Mouse (Mus musculus) kidney, embryonic 15.5 days (tissue): ENCODE measurements around the gene Mbnl2. TPM values are rescaled to one million over a fixed set of nuclear protein-coding genes. Genes with fewer than 3 reads are reported as not detected.
A peak's percentile ranks its signal among the peaks of the same experiment; 100 is the strongest.

Source experiments
- ATAC-seq: fragments of 200-750 bp; cut with Nextera tagmentation; replicated peaks from 2 replicates; pipeline ENCODE4 v1.8.0; 2017; ENCODE audit warnings: moderate TSS enrichment; ENCODE audit not compliant: low FRiP score
- H3K27ac ChIP-seq: fragments of 300-500 bp; sonication (generic); 2 replicates; pipeline ENCODE4 v1.5.1; 2015; ENCODE audit warnings: mild to moderate bottlenecking, inconsistent platforms
- H3K27me3 ChIP-seq: fragments of 300-500 bp; sonication (generic); 2 replicates; pipeline ENCODE4 v1.6.1; 2015; ENCODE audit warnings: inconsistent platforms
- H3K36me3 ChIP-seq: fragments of 300-500 bp; sonication (generic); 2 replicates; pipeline ENCODE4 v1.6.1; 2015; ENCODE audit warnings: inconsistent platforms
- H3K4me1 ChIP-seq: fragments of 300-500 bp; sonication (generic); 2 replicates; pipeline ENCODE4 v1.6.1; 2015; ENCODE audit warnings: inconsistent platforms
- H3K4me2 ChIP-seq: fragments of 300-500 bp; sonication (generic); 2 replicates; pipeline ENCODE4 v1.6.1; 2015; ENCODE audit warnings: moderate library complexity, mild to moderate bottlenecking, inconsistent platforms
- H3K4me3 ChIP-seq: fragments of 300-500 bp; sonication (generic); replicated peaks from 2 replicates; pipeline ENCODE4 v1.5.1; 2015; ENCODE audit warnings: mild to moderate bottlenecking, inconsistent platforms
- H3K9ac ChIP-seq: fragments of 300-500 bp; sonication (generic); 2 replicates; pipeline ENCODE4 v1.6.1; 2015; ENCODE audit warnings: mild to moderate bottlenecking, inconsistent platforms
- H3K9me3 ChIP-seq: fragments of 300-500 bp; sonication (generic); replicated peaks from 2 replicates; pipeline ENCODE4 v1.6.1; 2016; ENCODE audit warnings: inconsistent platforms
- WGBS: fragments of 180-500 bp; shearing (Covaris S2); methylation state at CpG from one replicate; pipeline ENCODE4 v1.1.7; 2015; ENCODE audit warnings: mixed read lengths; 5-methylcytosine and 5-hydroxymethylcytosine counted together
- polyA plus RNA-seq: library from polyadenylated mRNA; unstranded; fragments of >200 nt; fragmentation: Nextera tagmentation; extraction: Ambion mirVana; gene quantifications from 2 replicates; pipeline ENCODE4 v1.2.1, GENCODE M21; 2015

Mbnl2 gene
- polyA plus RNA-seq, 1 experiment from 2014 or later, result 91.7 TPM

DNA sequence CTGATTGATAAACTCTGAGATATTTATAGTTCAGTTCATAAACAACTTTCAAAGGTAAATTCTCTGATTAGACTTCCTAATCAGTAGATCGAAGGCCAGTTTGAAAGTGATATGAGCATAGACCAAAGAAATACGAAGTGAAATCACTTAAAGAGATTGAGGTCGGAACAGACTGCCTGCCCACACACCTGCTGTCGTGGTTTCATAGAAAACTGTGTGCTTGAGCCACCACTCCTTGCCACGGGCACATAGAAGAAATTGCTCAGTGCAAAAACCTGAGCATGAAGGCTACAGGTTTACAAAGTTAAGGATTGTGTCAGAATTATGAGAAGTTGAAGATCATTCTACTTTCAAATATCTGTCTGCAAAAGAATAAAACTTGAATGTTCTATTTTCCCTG lies 153.0 kb downstream of the Mbnl2 start:
- Histone ChIP-seq H3K27me3 (no peaks in the 10 kb centered on the region), H3K9ac (no peak overlapping the region), H3K9me3 (peaks cover 10% of the 10 kb centered on the region; the same call in 1 of the 2 replicates), H3K27ac (no peak overlapping the region), H3K4me3 (no peak overlapping the region), H3K36me3 (peaks cover 56% of the 10 kb centered on the region), H3K4me2 (no peak overlapping the region), H3K4me1 (no peaks in the 10 kb centered on the region)
- WGBS, result 92% methylated on average over 5 of the region's 5 CpGs
- ATAC-seq, result no peak

DNA sequence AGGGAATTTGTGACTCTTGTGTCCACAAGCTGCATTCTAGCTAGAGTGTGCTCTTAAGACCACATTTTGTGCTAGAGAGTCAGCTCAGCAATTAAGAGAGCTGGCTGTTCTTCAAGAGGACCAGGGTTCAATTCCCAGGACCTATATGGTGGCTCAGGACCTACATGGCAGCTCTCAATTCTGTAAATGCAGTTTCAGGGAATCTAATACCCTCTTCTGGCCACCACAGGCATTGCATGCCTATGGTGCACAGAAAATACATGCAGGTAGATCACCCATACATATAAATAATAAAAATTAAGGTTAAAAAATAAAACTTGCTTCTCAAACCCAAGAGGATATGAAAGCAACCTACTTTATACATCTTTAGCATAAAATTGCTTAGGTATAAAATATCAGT lies 157.3 kb downstream of the Mbnl2 start:
- Histone ChIP-seq H3K4me1 (no peaks in the 10 kb centered on the region), H3K4me2 (no peak overlapping the region), H3K4me3 (no peak overlapping the region), H3K27me3 (no peaks in the 10 kb centered on the region), H3K9me3 (no peaks in the 10 kb centered on the region), H3K9ac (no peak overlapping the region), H3K27ac (no peak overlapping the region), H3K36me3 (peaks cover 29% of the 10 kb centered on the region)
- ATAC-seq, result no peak

- no peak for ATAC-seq
- no peak overlapping the region for H3K4me2 ChIP-seq
Observed at GRCm38 (mm10) chr14:120433931-120434398, 158.5 kb downstream of the Mbnl2 start.

DNA sequence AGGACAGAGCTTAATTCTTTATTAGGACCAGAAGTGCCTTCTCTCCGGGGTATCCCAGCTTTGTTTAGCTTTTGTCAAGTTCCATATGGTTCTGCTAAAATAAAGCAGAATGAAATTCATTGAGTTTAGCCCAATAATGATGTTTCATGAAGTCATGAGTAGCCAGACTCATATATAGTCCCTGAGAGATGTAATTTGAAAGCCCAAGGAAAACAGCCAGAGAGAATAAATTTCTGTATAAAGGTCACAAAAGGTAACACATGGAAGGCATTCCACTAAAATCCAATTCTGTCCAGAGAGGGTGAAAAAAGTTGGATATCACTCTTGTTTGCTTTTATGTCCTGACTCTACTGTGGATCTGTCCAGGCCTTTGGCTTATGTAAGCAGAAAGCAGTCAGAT lies 159.4 kb downstream of the Mbnl2 start:
- H3K4me1 ChIP-seq, result no peaks in the 10 kb centered on the region
- H3K36me3 ChIP-seq, result peaks cover 14% of the 10 kb centered on the region; the same call in 1 of the 2 replicates
- H3K4me2 ChIP-seq, result no peak overlapping the region
- H3K9ac ChIP-seq, result no peak overlapping the region
- 77% methylated on average over 1 of the region's 1 CpGs for WGBS
- H3K27ac ChIP-seq, result no peak overlapping the region
- ATAC-seq, result no peak
- H3K9me3 ChIP-seq, result no peaks in the 10 kb centered on the region
- H3K4me3 ChIP-seq, result no peak overlapping the region
- no peaks in the 10 kb centered on the region for H3K27me3 ChIP-seq

More at GRCm38 (mm10) chr14:120433931-120434398, 158.5 kb downstream of the Mbnl2 start:
- Histone ChIP-seq H3K9me3 (no peaks in the 10 kb centered on the region), H3K4me1 (no peaks in the 10 kb centered on the region), H3K4me3 (no peak overlapping the region), H3K27me3 (no peaks in the 10 kb centered on the region), H3K27ac (no peak overlapping the region), H3K36me3 (peaks cover 22% of the 10 kb centered on the region), H3K9ac (no peak overlapping the region)
- WGBS, result 68% methylated on average over 8 of the region's 8 CpGs

DNA sequence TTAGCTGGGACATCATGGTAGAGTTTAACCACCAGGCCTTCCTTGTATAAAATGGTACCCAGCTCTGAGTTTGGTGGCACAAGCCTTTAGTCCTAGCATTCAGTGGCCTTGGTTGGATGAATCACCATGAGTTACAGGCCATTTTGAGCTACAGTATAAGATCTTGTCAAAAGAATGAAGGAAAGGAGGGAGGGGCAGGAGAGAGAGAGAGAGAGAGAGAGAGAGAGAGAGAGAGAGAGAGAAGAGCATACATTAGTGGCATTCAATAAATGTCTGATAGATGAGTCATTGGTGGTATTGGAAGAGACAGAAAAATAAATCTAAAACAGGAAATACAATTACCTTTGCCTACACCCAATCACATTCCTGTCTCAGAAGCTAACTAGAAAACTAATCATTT lies 165.2 kb downstream of the Mbnl2 start:
- H3K4me3 ChIP-seq, result no peak overlapping the region
- no peak overlapping the region for H3K4me2 ChIP-seq
- H3K9me3 ChIP-seq, result no peaks in the 10 kb centered on the region
- no peak overlapping the region for H3K27ac ChIP-seq
- no peak for ATAC-seq
- H3K36me3 ChIP-seq, result peaks cover 7% of the 10 kb centered on the region; the same call in 1 of the 2 replicates
- H3K27me3 ChIP-seq, result no peaks in the 10 kb centered on the region
- H3K9ac ChIP-seq, result no peak overlapping the region
- no peaks in the 10 kb centered on the region for H3K4me1 ChIP-seq

- Histone ChIP-seq H3K4me1 (no peaks in the 10 kb centered on the region), H3K27me3 (no peaks in the 10 kb centered on the region), H3K9ac (no peak overlapping the region), H3K27ac (no peak overlapping the region), H3K4me2 (no peak overlapping the region), H3K36me3 (peaks cover 7% of the 10 kb centered on the region; the same call in 1 of the 2 replicates), H3K9me3 (no peaks in the 10 kb centered on the region), H3K4me3 (no peak overlapping the region)
- 75% methylated on average over 4 of the region's 4 CpGs for WGBS
- ATAC-seq, result no peak
Observed at GRCm38 (mm10) chr14:120441256-120441655, 165.8 kb downstream of the Mbnl2 start.

GRCm38 (mm10) chr14:120441836-120442235 lies 166.4 kb downstream of the Mbnl2 start:
- H3K27me3 ChIP-seq, result no peaks in the 10 kb centered on the region
- WGBS, result 88% methylated on average over 13 of the region's 13 CpGs
- H3K27ac ChIP-seq, result no peak overlapping the region
- no peaks in the 10 kb centered on the region for H3K4me1 ChIP-seq
- H3K9me3 ChIP-seq, result no peaks in the 10 kb centered on the region
- H3K36me3 ChIP-seq, result peaks cover 5% of the 10 kb centered on the region; the same call in 1 of the 2 replicates
- H3K4me3 ChIP-seq, result no peak overlapping the region
- no peak overlapping the region for H3K4me2 ChIP-seq
- no peak for ATAC-seq
- H3K9ac ChIP-seq, result no peak overlapping the region

DNA sequence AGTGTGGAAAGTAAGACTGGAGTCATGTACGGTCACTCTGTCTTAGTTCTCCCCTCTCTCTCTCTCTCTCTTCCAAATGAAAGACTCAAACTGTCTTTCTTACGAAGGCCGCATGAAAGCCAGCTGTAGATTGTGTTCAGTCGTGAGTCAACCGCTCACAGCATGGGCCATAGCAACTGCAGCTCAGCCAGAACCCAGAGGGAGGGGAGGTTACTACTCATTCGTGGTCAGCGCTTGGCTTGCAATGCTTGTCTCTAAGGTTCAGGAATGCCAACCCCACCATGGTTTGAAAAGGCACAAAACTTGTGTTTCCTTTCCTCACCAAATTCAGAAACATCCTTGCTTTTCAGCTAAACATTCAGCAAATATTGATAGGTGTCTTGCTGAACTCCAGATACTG lies 178.8 kb downstream of the Mbnl2 start:
- Histone ChIP-seq H3K9ac (no peak overlapping the region), H3K27me3 (no peaks in the 10 kb centered on the region), H3K4me2 (no peak overlapping the region), H3K4me3 (no peak overlapping the region), H3K4me1 (no peaks in the 10 kb centered on the region), H3K27ac (no peak overlapping the region), H3K36me3 (no peaks in the 10 kb centered on the region), H3K9me3 (no peaks in the 10 kb centered on the region)
- no peak for ATAC-seq
- 90% methylated on average over 7 of the region's 7 CpGs for WGBS

DNA sequence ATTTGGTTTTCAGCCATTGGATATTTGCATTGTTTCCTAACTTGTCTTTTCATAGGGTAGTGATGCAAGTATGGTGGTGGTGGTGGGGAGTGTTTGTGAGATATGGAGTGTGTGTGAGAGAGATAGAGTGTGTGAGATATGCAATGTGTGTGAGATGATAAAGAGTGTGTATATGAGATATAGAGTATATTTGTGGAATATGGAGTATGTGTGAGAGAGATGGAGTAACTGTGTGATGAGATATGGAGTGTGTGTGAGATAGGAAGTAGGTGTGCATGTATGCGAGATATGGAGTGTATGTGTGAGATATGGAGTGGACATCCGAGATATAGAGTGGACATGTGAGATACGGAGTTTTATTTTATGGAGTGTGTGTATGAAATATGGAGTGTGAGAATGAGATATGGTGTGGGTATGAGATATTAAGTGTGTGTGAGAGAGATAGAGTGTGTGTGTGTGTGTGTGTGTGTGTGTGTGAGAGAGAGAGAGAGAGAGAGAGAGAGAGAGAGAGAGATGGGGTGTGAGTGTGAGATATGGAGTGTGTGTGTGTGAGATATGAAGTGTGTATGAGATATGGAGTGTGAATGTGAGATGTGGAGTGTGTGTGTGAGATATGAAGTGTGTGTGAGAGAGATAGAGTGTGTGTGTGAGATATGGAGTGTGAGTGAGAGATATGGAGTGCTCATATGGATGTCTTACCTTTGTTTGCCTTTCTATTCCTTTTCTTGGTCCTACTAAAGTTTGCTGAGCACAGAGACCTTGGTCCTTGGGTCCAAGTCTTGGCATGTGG lies 188.7 kb downstream of the Mbnl2 start:
- H3K9ac ChIP-seq, result no peak overlapping the region
- no peaks in the 10 kb centered on the region for H3K9me3 ChIP-seq
- no peaks in the 10 kb centered on the region for H3K4me1 ChIP-seq
- H3K27ac ChIP-seq, result no peak overlapping the region
- no peaks in the 10 kb centered on the region for H3K27me3 ChIP-seq
- no peak for ATAC-seq
- H3K4me2 ChIP-seq, result no peak overlapping the region
- H3K4me3 ChIP-seq, result no peak overlapping the region
- H3K36me3 ChIP-seq, result no peaks in the 10 kb centered on the region
- 96% methylated on average over 3 of the region's 3 CpGs for WGBS

DNA sequence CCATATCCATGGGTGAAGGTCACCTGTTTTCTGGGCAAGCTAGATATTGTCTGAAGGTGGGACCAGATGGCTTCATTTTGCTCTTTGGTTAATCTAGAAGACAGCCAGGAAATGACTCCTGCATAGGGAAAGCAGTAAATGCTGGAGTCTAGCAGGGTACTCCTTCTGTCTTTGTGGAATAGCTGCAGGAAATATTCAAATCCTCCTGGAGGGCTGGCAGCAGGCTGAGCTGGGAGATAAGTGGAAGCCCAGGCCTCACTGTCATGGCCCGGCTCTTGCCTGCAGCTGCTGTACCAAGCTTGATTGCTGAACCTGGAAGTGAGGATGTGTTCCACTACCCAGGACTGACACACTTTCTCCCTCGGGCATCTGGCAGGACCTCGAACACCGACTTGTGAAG lies 191.3 kb downstream of the Mbnl2 start:
- Histone ChIP-seq H3K9ac (no peak overlapping the region), H3K27ac (no peak overlapping the region), H3K4me2 (no peak overlapping the region)

GRCm38 (mm10) chr14:120469126-120469790 lies 193.8 kb downstream of the Mbnl2 start:
- Histone ChIP-seq H3K9me3 (no peaks in the 10 kb centered on the region), H3K27me3 (no peaks in the 10 kb centered on the region), H3K4me1 (peaks cover 4% of the 10 kb centered on the region; the same call in 1 of the 2 replicates), H3K9ac (no peak overlapping the region), H3K4me2 (no peak overlapping the region), H3K36me3 (no peaks in the 10 kb centered on the region), H3K27ac (no peak overlapping the region), H3K4me3 (no peak overlapping the region)
- WGBS, result 73% methylated on average over 14 of the region's 14 CpGs
- no peak for ATAC-seq

More for the DNA sequence above, 191.3 kb downstream of the Mbnl2 start:
- H3K4me3 ChIP-seq, result no peak overlapping the region
- 84% methylated on average over 4 of the region's 4 CpGs for WGBS
- H3K27me3 ChIP-seq, result no peaks in the 10 kb centered on the region
- H3K36me3 ChIP-seq, result no peaks in the 10 kb centered on the region
- no peak for ATAC-seq
- H3K4me1 ChIP-seq, result no peaks in the 10 kb centered on the region
- H3K9me3 ChIP-seq, result no peaks in the 10 kb centered on the region

GRCm38 (mm10) chr14:120476186-120476697 lies 200.8 kb downstream of the Mbnl2 start:
- H3K27me3 ChIP-seq, result no peaks in the 10 kb centered on the region
- 68% methylated on average over 7 of the region's 7 CpGs for WGBS
- peaks cover 24% of the 10 kb centered on the region for H3K4me1 ChIP-seq
- H3K36me3 ChIP-seq, result no peaks in the 10 kb centered on the region
- H3K9ac ChIP-seq, result no peak overlapping the region
- no peaks in the 10 kb centered on the region for H3K9me3 ChIP-seq
- H3K4me3 ChIP-seq, result peak overlapping the region; percentile 88
- H3K27ac ChIP-seq, result no peak overlapping the region
- H3K4me2 ChIP-seq, result peak overlapping the region; percentile 86
- ATAC-seq, result no peak
